Mouse (Mus musculus): ENCODE results near the gene Rhox2f. TPM values are rescaled to one million over a fixed set of nuclear protein-coding genes. Genes with fewer than 3 reads are reported as not detected.
"Not testable (repeated sequence)": the region's sequence is repeated elsewhere in the genome, so short reads cannot be mapped to it uniquely, and the experiment has no call there.

Gene Rhox2f
- 0.36 TPM in 1 of 2 replicates, not detected in the other for polyA plus RNA-seq (2015; fragmentation: Nextera tagmentation; extraction: Ambion mirVana)

- H3K9me3 ChIP-seq (replicated peaks); H3K4me1 ChIP-seq; ATAC-seq (ENCODE audit: low FRiP score); H3K4me2 ChIP-seq; H3K36me3 ChIP-seq; H3K27me3 ChIP-seq (replicated peaks); H3K9ac ChIP-seq (replicated peaks); H3K27ac ChIP-seq (replicated peaks); H3K4me3 ChIP-seq (replicated peaks): not testable (repeated sequence)
- 93% methylated on average over 8 of the region's 8 CpGs for WGBS
These were observed at the start of gene Rhox2f for GRCm38 (mm10) chrX:37571105-37571504. Gene Rhox2f (plus strand): TSS chrX:37571405.

GRCm38 (mm10) chrX:37530152-37530551, 41.1 kb upstream of the Rhox2f start, which contains the start of gene Rhox2e:
Gene Rhox2e (plus strand): TSS chrX:37530452.
- not testable (repeated sequence) for H3K27me3 ChIP-seq (replicated peaks); H3K9ac ChIP-seq (replicated peaks); H3K36me3 ChIP-seq; H3K27ac ChIP-seq (replicated peaks); H3K9me3 ChIP-seq (replicated peaks); H3K4me2 ChIP-seq; H3K4me3 ChIP-seq (replicated peaks); ATAC-seq (ENCODE audit: low FRiP score); H3K4me1 ChIP-seq
- 89% methylated on average over 2 of the region's 8 CpGs for WGBS

GRCm38 (mm10) chrX:37541719-37542118, 29.5 kb upstream of the Rhox2f start, which contains the start of gene Rhox3e:
Gene Rhox3e (plus strand): TSS chrX:37542019.
- H3K27me3 ChIP-seq (replicated peaks); H3K4me2 ChIP-seq; H3K9ac ChIP-seq (replicated peaks); H3K36me3 ChIP-seq; H3K4me3 ChIP-seq (replicated peaks); H3K27ac ChIP-seq (replicated peaks); H3K4me1 ChIP-seq; ATAC-seq (ENCODE audit: low FRiP score); H3K9me3 ChIP-seq (replicated peaks): not testable (repeated sequence)
- 100% methylated on average over 1 of the region's 4 CpGs for WGBS

GRCm38 (mm10) chrX:37557112-37557511, 14.1 kb upstream of the Rhox2f start, which contains the start of gene Rhox4e:
Gene Rhox4e (plus strand): TSS chrX:37557412.
- H3K36me3 ChIP-seq; H3K9me3 ChIP-seq (replicated peaks); H3K4me2 ChIP-seq; ATAC-seq (ENCODE audit: low FRiP score); H3K27ac ChIP-seq (replicated peaks); H3K4me3 ChIP-seq (replicated peaks); H3K4me1 ChIP-seq; H3K27me3 ChIP-seq (replicated peaks); H3K9ac ChIP-seq (replicated peaks): not testable (repeated sequence)
- WGBS, result 96% methylated on average over 10 of the region's 18 CpGs

GRCm38 (mm10) chrX:37572638-37573037, 1.4 kb downstream of the Rhox2f start:
- not testable (repeated sequence) for H3K4me3 ChIP-seq (replicated peaks); ATAC-seq (ENCODE audit: low FRiP score); H3K4me1 ChIP-seq; H3K27me3 ChIP-seq (replicated peaks); H3K9me3 ChIP-seq (replicated peaks); H3K9ac ChIP-seq (replicated peaks); H3K27ac ChIP-seq (replicated peaks); H3K4me2 ChIP-seq; H3K36me3 ChIP-seq
- WGBS, result 84% methylated on average over 2 of the region's 2 CpGs

- H3K4me1 ChIP-seq; H3K4me2 ChIP-seq; H3K27ac ChIP-seq (replicated peaks); H3K4me3 ChIP-seq (replicated peaks); H3K27me3 ChIP-seq (replicated peaks); H3K9ac ChIP-seq (replicated peaks); ATAC-seq (ENCODE audit: low FRiP score); H3K36me3 ChIP-seq; H3K9me3 ChIP-seq (replicated peaks): not testable (repeated sequence)
These were observed 9.5 kb downstream of the Rhox2f start, which contains the start of gene Rhox3f for GRCm38 (mm10) chrX:37580692-37581091. Gene Rhox3f (plus strand): TSS chrX:37580992.

GRCm38 (mm10) chrX:37607604-37608003, 36.4 kb downstream of the Rhox2f start, which contains the start of gene Rhox4f:
Gene Rhox4f (minus strand): TSS chrX:37607704.
- H3K4me3 ChIP-seq (replicated peaks); H3K9ac ChIP-seq (replicated peaks); ATAC-seq (ENCODE audit: low FRiP score); H3K4me2 ChIP-seq; H3K27ac ChIP-seq (replicated peaks); H3K9me3 ChIP-seq (replicated peaks); H3K36me3 ChIP-seq; H3K27me3 ChIP-seq (replicated peaks); H3K4me1 ChIP-seq: not testable (repeated sequence)
- 96% methylated on average over 15 of the region's 19 CpGs for WGBS

Other genes starting within 250 kb of the Rhox2f start
- not detected in 2 replicates for gene Rhox3a2, start 191.4 kb upstream of the Rhox2f start, polyA plus RNA-seq (2015; fragmentation: Nextera tagmentation; extraction: Ambion mirVana)
- 8.1 TPM in 1 of 2 replicates, not detected in the other for gene Rhox4a2, start 180.6 kb upstream of the Rhox2f start, polyA plus RNA-seq (2015; fragmentation: Nextera tagmentation; extraction: Ambion mirVana)
- gene Rhox2b, start 159.3 kb upstream of the Rhox2f start, polyA plus RNA-seq (2015; fragmentation: Nextera tagmentation; extraction: Ambion mirVana), result not detected in 2 replicates
- 3.9 TPM in 1 of 2 replicates, not detected in the other for gene Rhox4b, start 138.9 kb upstream of the Rhox2f start, polyA plus RNA-seq (2015; fragmentation: Nextera tagmentation; extraction: Ambion mirVana)
- gene Rhox2c, start 117.7 kb upstream of the Rhox2f start, polyA plus RNA-seq (2015; fragmentation: Nextera tagmentation; extraction: Ambion mirVana), result not detected in 2 replicates
- not detected in 2 replicates for gene Rhox3c, start 112.8 kb upstream of the Rhox2f start, polyA plus RNA-seq (2015; fragmentation: Nextera tagmentation; extraction: Ambion mirVana)
- not detected in 2 replicates for gene Rhox4c, start 91.1 kb upstream of the Rhox2f start, polyA plus RNA-seq (2015; fragmentation: Nextera tagmentation; extraction: Ambion mirVana)
- not detected in 2 replicates for gene Rhox2d, start 78.0 kb upstream of the Rhox2f start, polyA plus RNA-seq (2015; fragmentation: Nextera tagmentation; extraction: Ambion mirVana)
- not detected in 2 replicates for gene Rhox4d, start 57.0 kb upstream of the Rhox2f start, polyA plus RNA-seq (2015; fragmentation: Nextera tagmentation; extraction: Ambion mirVana)
- not detected in 2 replicates for gene Rhox2e, start 41.0 kb upstream of the Rhox2f start, polyA plus RNA-seq (2015; fragmentation: Nextera tagmentation; extraction: Ambion mirVana)
- gene Rhox3e, start 29.4 kb upstream of the Rhox2f start, polyA plus RNA-seq (2015; fragmentation: Nextera tagmentation; extraction: Ambion mirVana), result not detected in 2 replicates
- not detected in 2 replicates for gene Rhox4e, start 14.0 kb upstream of the Rhox2f start, polyA plus RNA-seq (2015; fragmentation: Nextera tagmentation; extraction: Ambion mirVana)
- not detected in 2 replicates for gene Rhox3f, start 9.6 kb downstream of the Rhox2f start, polyA plus RNA-seq (2015; fragmentation: Nextera tagmentation; extraction: Ambion mirVana)
- not detected in 2 replicates for gene Rhox4f, start 36.3 kb downstream of the Rhox2f start, polyA plus RNA-seq (2015; fragmentation: Nextera tagmentation; extraction: Ambion mirVana)
- not detected in 2 replicates for gene Rhox3g, start 57.2 kb downstream of the Rhox2f start, polyA plus RNA-seq (2015; fragmentation: Nextera tagmentation; extraction: Ambion mirVana)
- not detected in 2 replicates for gene Rhox2g, start 72.1 kb downstream of the Rhox2f start, polyA plus RNA-seq (2015; fragmentation: Nextera tagmentation; extraction: Ambion mirVana)
- gene Rhox4g, start 79.9 kb downstream of the Rhox2f start, polyA plus RNA-seq (2015; fragmentation: Nextera tagmentation; extraction: Ambion mirVana), result not detected in 2 replicates
- not detected in 2 replicates for gene Rhox3h, start 97.4 kb downstream of the Rhox2f start, polyA plus RNA-seq (2015; fragmentation: Nextera tagmentation; extraction: Ambion mirVana)
- gene Rhox2h, start 101.9 kb downstream of the Rhox2f start, polyA plus RNA-seq (2015; fragmentation: Nextera tagmentation; extraction: Ambion mirVana), result not detected in 2 replicates
- gene Rhox5, start 233.4 kb downstream of the Rhox2f start, polyA plus RNA-seq (2015; fragmentation: Nextera tagmentation; extraction: Ambion mirVana), result 0.35 and 0.82 TPM in 2 replicates

Data from neural tube, embryonic 15.5 days (tissue).